Mouse (Mus musculus): ENCODE measurements around the gene Amacr.
A peak's percentile ranks its signal among the peaks of the same experiment; 100 is the strongest.
"Not testable (repeated sequence)": the region's sequence is repeated elsewhere in the genome, so short reads cannot be mapped to it uniquely, and the experiment has no call there.

The Amacr gene

DNA sequence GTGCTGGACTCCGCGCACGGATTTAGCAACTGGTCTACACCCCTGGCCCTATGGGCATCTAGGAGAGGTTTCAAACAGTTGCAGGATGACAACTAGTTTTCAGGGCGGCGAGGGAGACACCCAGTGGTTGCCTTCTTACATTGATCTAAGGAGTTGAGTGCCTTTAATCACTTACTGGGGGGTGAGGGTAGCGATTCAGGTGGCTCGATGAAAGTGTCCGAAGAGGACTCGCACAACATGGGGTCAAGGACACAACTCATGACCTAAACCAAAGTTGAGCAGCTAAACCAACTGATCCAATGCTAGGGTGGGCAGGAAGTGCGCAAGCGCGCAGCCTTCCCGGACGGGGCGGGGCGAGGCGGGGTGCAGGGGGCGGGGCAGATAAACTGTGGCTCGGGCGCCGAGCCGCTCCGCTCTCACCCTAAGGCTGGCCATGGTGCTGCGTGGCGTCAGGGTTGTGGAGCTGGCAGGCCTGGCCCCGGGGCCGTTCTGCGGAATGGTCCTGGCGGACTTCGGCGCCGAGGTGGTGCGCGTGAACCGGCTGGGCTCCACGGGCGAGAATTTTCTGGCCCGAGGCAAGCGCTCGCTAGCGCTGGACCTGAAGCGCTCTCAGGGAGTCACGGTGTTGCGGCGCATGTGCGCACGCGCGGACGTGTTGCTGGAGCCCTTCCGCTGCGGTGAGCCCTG lies at the start of gene Amacr:
Gene Amacr (plus strand): TSS at position 380 of the 687 bp plus-strand sequence.
- DNase-seq: peak; percentile 93 to 95

DNA sequence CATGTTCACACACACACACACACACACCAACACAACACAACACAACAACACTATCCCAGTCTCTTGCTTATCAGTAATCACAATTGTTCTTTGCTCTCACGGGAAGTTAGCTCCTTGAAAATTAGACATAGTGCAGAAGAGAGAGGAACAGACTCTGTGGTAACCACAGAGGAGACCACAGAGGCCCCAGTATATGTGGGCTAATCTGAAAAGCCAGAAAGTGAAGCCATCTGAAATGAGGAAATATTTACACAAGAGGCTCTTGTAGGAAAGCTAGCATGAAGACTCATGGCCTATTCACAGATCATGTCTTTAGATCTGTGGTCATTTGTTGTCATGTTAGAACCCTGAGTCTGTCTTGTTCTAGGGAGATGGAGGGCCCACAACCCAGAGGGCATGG lies 47.6 kb upstream of the Amacr start:
- no peak for DNase-seq

- no peak for DNase-seq
Measured at GRCm38 (mm10) chr15:10940148-10941108, 41.1 kb upstream of the Amacr start.

- DNase-seq: no peak
Measured at GRCm38 (mm10) chr15:10941901-10942300, 39.7 kb upstream of the Amacr start.

DNA sequence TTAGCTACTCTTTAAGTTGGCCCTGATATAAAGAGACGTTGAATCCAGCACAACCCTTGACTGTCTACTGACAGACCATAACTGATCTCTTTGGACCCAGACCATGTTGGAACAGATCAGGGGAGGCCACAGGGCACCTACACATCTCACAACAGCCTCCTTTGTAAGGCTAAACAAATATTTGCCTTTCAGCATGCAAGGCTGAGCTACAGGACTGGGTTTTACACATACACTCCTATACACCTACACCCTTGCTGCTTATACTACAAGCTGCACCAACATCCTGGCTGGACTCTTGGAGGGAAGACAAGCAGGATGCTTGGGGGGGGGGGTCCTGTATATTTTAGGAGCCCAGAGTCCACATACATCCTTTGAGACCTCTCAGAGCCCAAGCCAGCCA lies 33.7 kb upstream of the Amacr start:
- DNase-seq: no peak

- peak; percentile 38 to 40 for DNase-seq
Measured at GRCm38 (mm10) chr15:10951951-10952759, 29.4 kb upstream of the Amacr start, which contains the start of gene C1qtnf3. TSS of gene C1qtnf3 (plus strand) at chr15:10952332.

- DNase-seq: no peak
Measured at GRCm38 (mm10) chr15:10952760-10953305, 28.7 kb upstream of the Amacr start.

DNA sequence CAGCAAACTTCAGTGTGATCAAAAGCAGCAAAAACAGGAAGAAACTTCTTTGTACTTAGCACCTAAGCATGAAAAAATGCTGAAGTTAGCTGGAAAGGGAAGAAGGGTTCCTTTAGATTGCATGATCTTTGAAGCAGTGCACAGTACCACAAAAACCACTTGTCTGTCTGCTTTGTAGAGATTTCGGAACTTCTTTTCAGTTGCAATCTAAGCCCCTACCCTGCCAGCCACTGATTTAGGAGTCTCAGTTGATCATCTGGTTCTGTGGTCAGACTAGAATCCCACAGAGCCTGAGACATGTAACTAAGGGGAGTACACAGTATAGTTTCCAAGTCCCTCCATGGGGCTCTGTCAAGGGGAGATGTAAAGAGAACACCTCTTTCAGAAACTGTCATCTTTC lies 28.1 kb upstream of the Amacr start:
- no peak for DNase-seq

DNA sequence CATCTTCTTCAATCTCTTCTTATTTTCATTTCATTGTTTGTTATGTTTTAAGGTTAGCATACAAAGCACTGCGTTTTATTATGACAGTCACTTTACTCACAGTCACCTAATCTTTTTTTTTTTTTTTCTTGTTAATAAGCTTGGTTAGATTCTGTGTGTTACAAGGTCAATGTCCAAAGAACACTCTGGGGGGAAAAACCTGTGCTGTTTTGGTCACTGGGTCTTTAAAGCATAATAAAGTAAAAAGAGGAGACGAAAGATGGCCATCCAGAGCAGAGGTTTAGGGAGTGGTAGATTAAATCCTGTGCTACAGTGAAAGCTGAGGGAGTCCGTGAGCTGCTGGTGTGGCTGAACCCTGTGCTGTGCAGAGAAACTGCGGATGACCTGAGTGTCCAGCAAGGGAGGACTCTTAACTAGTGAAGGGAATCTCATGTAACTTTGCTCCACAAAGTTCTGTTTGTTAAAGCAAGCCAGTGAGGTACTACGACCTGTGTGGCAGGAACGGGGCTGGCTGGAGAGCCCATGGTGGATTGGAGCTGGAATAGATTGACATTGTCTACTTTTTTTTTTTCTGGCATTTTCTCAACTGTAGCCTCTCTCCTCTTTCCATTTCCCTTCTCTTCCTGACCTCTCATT lies 27.1 kb upstream of the Amacr start:
- no peak for DNase-seq

DNA sequence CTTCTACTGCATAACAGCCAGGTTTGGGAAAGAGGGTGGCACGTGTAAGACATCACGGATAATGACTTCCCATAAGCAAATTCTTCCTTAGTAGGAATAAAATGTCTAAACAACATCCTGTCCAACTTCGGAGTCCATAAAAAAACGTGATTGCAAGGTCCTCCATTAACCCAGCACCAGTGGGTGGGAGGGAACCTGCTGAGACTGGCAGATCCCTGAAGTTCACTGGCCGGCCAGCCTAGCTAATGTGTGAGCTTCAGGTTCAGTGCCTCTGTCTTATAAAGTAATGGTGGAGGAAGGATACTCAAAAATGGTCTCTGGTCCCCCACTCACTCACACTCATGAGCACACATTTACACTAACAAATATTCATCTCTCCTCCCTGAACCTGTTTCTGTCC lies 26.4 kb upstream of the Amacr start:
- DNase-seq: no peak

- no peak for DNase-seq
Measured at GRCm38 (mm10) chr15:10956706-10957105, 24.9 kb upstream of the Amacr start.

DNA sequence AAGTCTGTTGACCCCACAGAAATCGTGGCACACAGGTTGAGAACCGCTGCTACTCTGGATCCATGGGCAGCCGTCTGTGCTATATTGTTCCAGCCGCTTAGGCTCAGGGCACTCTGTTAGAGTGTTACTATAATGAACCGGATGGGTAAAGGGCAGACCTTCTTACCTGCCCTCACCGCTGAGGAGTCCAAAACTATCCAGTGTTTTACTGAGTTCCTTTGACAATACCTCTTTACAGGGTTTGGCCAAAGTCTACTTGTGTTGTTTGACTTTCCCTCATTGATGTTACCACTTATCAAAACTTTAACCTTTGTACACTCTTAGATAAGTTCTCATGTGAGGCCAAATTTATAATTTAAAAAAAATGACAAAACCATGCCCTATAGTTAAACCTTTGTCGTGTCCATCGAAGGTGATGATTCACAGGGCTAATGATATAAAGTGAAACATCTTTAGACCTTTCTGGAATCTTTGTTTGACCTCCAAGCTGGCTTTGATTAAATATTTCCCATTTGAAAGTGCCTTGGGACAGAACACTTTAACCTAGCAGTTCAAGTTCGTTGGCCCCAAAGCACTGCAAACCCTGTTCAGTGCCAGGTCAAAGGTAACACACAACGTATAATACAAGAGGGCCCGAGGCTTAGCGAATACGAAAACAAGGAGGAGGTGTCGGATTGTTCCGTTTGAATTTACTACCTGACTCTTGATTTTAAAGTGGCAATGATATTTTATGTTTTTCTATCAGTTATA lies 22.1 kb upstream of the Amacr start:
- DNase-seq: no peak

DNA sequence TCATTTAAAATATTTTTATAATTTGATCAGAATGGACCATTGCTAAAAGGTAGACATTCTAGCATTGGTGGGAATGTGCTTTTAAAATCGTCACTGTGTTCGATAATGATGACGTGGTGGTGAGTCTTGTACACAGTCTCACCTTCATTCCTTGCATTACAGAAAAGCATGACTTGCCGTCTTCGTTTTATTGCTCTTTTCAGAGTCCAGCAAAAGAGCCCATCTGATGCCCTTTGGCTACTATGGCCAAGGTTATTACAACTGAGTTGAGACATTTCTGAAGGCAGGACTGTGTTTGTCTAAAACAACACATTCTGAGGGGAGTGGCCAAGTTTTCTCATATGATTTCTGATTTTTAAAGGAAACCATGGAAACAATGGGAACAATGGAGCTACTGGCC lies 21.3 kb upstream of the Amacr start:
- no peak for DNase-seq

GRCm38 (mm10) chr15:10962601-10963000 lies 19.0 kb upstream of the Amacr start:
- DNase-seq: no peak

- no peak for DNase-seq
Measured at GRCm38 (mm10) chr15:10969439-10969838, 12.1 kb upstream of the Amacr start.

- no peak for DNase-seq
Measured at GRCm38 (mm10) chr15:10970777-10971176, 10.8 kb upstream of the Amacr start.

DNA sequence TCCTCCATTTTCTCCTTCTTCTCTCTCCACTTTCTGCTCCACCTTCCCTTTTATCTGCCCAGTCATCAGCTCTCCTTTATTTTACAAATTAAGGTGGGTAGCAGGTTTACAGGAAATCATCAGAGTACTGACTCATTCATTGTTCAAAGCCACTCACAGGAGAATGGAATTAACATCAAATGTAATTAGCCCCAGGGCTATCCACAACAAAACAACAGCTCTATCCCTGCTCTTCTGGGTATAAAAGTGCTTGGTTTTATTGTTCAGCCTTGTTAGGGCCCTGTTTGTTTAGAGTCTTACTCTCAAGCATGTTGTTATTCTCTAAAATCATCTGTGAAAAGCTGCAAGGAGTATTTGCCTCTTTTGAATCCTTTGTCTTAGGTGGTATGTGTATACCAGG lies 4.4 kb upstream of the Amacr start:
- DNase-seq: no peak

DNA sequence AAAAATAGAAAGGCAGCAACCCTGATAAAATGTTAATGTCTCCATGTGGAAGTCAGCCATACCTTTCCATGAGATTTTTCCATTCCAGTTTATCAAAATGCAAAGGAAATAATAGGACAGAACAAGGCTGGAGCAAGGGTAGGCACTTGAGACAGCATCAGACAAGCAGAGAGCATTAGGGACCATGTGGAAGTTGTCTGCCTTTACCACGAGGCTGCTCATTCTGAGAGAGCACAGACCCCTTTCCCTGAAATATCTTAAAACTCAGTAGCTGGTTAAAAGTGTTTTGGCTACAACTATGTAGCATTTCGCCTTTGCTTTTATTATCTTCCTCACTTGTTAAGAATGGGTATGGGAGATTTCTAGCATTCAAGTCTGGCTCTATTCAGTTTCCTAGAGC lies 844 bp upstream of the Amacr start:
- no peak for DNase-seq

GRCm38 (mm10) chr15:10982064-10982435 lies 494 bp downstream of the Amacr start:
- no peak for DNase-seq

DNA sequence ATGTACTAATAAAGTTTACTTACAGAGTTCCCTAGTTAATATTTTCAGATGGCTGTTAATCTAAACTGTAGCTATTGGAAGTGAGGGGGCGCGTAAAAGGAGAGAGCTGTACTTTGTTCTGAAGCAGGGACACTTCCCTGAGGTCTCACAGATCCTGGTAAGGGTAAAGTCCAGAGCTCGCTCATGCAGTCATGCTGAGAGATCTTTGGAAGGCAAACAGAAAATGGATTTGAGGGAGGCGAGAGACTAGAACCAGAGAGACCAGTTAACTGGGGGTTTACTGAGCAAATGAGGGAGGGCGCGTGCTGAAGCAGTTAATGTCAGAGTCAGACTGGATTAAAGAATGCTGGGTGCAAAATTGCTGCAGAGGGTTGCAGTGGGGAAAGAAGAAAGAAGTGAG lies 4.2 kb downstream of the Amacr start:
- no peak for DNase-seq

DNA sequence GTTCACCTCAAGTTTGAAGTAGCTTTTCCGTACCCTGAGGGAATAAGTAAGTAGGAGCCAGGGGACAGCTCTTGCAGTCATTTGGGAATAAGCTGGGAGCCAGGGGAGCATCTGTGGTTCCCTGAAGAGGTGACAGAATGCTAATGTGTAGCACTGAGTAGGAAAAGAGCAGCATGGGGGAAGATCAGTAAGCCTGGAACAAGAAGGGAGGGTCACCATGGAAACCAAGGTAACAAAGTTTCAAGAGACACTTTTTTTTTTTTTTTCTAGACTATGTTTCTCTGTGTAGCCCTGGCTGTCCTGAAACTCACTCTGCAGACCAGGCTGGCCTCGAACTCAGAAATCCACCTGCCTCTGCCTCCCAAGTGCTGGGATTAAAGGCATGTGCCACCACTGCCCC lies 4.9 kb downstream of the Amacr start:
- not testable (repeated sequence) for DNase-seq

DNA sequence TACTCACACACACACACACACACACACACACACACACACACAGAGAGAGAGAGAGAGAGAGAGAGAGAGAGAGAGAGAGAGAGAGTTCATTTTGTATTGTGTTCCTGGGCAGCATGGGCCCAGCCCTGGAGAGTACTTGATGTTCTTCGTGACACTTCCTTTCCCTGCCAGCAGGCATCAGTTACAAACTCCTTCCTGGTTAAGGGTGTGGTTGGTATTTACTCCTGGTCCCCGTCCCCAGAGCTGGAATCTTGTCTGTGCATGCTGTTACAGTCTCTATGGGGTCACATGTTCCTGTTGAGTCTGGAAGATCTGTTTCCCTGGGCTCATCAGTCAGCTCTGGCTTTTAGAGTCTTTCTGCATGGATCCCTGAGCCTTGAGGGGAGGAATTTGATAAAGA lies 8.9 kb downstream of the Amacr start:
- no peak for DNase-seq

Data from cerebellum, postnatal 10 days (tissue).